Mouse (Mus musculus): ENCODE measurements around the gene Wdpcp. TPM values are rescaled to one million over a fixed set of nuclear protein-coding genes. Genes with fewer than 3 reads are reported as not detected.

The Wdpcp gene
- polyA plus RNA-seq, 1 experiment, result not detected

DNA sequence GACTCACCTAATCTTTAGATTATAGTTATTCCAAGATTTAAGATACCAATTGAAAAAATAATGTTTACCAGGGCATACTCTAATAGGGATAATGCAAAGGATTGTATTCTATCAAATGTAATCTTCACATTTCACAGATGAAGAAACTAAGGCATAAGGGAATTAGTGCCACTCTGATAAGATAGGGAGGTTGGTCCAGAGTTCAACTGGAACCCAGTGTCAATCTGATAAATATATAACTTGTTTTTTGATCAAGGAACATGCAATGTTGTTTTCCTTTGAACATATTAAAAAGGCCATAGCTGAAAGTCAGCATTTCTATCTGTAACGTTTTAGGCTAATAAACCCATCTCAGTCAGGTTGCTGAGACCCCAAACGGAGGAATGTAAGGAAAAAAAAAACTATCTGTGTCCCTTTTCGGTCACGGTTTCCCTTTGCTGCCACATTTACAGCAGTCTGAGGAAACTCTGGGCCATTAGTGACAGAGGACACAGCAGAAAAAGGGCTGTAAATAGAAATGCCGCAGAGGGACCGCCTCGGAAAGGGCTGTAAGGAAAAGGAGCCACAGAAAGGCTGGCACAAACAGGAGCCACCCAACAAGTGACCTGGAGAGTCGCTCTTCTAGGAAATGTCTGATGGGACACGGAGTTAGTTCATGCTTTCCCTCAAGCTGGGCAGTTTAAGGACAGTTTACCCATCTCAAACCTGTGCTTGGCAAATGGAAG is 7.2 kb upstream of the Wdpcp start:
- Histone ChIP-seq H3K4me3 (ENCODE audit: insufficient read depth, low read depth, low read length) (no peak overlapping the region), H3K27ac (ENCODE audit: insufficient read depth, low read depth, low read length) (no peak overlapping the region), H3K4me1 (ENCODE audit: control insufficient read depth, insufficient read depth, low read length) (peaks cover 9% of the 10 kb centered on the region)
- 86% methylated on average over 9 of the region's 9 CpGs for WGBS
- no peak for TF ChIP-seq CTCF (IDR thresholded peaks at IDR 0.05; ENCODE audit: insufficient read depth, low read depth, low read length)
- no peak for TF ChIP-seq POLR2A (IDR thresholded peaks at IDR 0.05; ENCODE audit: insufficient read depth, low read depth, low read length)

- no peak overlapping the region for H3K27ac ChIP-seq (ENCODE audit: insufficient read depth, low read depth, low read length)
- TF ChIP-seq CTCF (IDR thresholded peaks at IDR 0.05; ENCODE audit: insufficient read depth, low read depth, low read length) (no peak), POLR2A (IDR thresholded peaks at IDR 0.05; ENCODE audit: insufficient read depth, low read depth, low read length) (no peak)
- 80% methylated on average over 6 of the region's 6 CpGs for WGBS
- no peak overlapping the region for H3K4me3 ChIP-seq (ENCODE audit: insufficient read depth, low read depth, low read length)
- H3K4me1 ChIP-seq (ENCODE audit: control insufficient read depth, insufficient read depth, low read length), result peaks cover 5% of the 10 kb centered on the region
These were observed 5.1 kb upstream of the Wdpcp start for GRCm38 (mm10) chr11:21566934-21567333.

- no peak overlapping the region for H3K4me3 ChIP-seq (ENCODE audit: insufficient read depth, low read depth, low read length)
- H3K4me1 ChIP-seq (ENCODE audit: control insufficient read depth, insufficient read depth, low read length), result peaks cover 5% of the 10 kb centered on the region
- no peak for TF ChIP-seq POLR2A (IDR thresholded peaks at IDR 0.05; ENCODE audit: insufficient read depth, low read depth, low read length)
- no peak for TF ChIP-seq CTCF (IDR thresholded peaks at IDR 0.05; ENCODE audit: insufficient read depth, low read depth, low read length)
- no peak overlapping the region for H3K27ac ChIP-seq (ENCODE audit: insufficient read depth, low read depth, low read length)
- WGBS, result 31% methylated on average over 1 of the region's 1 CpGs
These were observed 4.3 kb upstream of the Wdpcp start for GRCm38 (mm10) chr11:21567733-21568132.

- Histone ChIP-seq H3K27ac (ENCODE audit: insufficient read depth, low read depth, low read length) (no peak overlapping the region), H3K4me3 (ENCODE audit: insufficient read depth, low read depth, low read length) (no peak overlapping the region), H3K4me1 (ENCODE audit: control insufficient read depth, insufficient read depth, low read length) (peaks cover 5% of the 10 kb centered on the region)
- WGBS, result 38% methylated on average over 5 of the region's 5 CpGs
- TF ChIP-seq CTCF (IDR thresholded peaks at IDR 0.05; ENCODE audit: insufficient read depth, low read depth, low read length) (no peak), POLR2A (IDR thresholded peaks at IDR 0.05; ENCODE audit: insufficient read depth, low read depth, low read length) (no peak)
These were observed 3.0 kb upstream of the Wdpcp start for GRCm38 (mm10) chr11:21569002-21569401.

DNA sequence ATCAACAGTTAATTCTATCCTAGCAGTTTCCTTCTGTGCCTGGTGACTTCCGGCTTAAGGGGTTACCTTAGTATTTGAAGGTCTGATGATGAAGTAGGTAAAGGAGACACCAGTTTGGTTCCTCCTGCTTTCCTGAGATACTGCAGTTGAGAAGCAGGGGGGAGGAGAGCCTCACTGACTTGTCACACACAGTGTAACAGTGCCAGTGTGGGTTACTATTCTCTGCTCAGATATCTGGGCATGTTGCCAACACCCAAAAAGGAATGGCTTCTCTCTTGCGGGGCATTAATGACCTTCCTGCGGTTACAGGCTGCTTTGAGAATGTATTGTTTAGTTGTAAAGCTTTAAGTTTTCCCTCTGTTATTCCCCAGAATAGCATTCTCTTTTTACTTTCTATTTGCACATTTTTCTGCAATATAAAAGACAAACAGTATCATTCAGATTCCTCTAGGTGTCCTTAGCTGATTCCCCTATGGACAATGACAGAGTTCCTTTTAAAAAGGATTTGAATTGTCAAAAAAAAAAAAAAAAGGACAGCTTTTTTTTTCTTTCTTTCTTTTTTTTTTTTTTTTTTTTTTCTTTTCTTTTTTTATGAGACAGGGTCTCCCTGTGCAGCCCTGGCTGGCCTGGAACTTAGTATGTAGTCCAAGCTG is 2.5 kb upstream of the Wdpcp start:
- H3K4me1 ChIP-seq (ENCODE audit: control insufficient read depth, insufficient read depth, low read length), result peaks cover 5% of the 10 kb centered on the region
- H3K4me3 ChIP-seq (ENCODE audit: insufficient read depth, low read depth, low read length), result peak overlapping the region; percentile 20
- WGBS, result 7% methylated on average over 3 of the region's 3 CpGs
- peak overlapping the region; percentile 83 for H3K27ac ChIP-seq (ENCODE audit: insufficient read depth, low read depth, low read length)
- no peak for TF ChIP-seq POLR2A (IDR thresholded peaks at IDR 0.05; ENCODE audit: insufficient read depth, low read depth, low read length)
- no peak for TF ChIP-seq CTCF (IDR thresholded peaks at IDR 0.05; ENCODE audit: insufficient read depth, low read depth, low read length)

DNA sequence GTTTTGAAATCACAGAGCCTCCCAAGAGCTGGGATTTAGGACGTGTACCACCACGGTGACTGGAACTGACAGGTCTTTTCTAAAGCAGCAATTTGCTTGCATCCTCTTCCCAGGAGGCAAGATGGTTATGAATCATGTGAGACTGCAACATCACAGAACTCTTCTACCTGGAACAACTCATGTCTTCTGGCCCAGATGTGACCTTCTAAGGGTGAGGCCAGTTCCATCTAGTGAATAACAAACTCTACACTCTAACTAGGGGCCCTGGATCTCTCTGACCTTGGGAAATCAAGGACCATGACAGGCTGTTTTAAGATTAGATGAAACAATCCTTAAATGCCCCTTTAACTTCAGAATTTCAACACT is 1.9 kb upstream of the Wdpcp start:
- peaks cover 3% of the 10 kb centered on the region for H3K4me1 ChIP-seq (ENCODE audit: control insufficient read depth, insufficient read depth, low read length)
- 14% methylated on average over 2 of the region's 2 CpGs for WGBS
- H3K4me3 ChIP-seq (ENCODE audit: insufficient read depth, low read depth, low read length), result peak overlapping the region; percentile 20
- peak overlapping the region; percentile 83 for H3K27ac ChIP-seq (ENCODE audit: insufficient read depth, low read depth, low read length)
- TF ChIP-seq CTCF (IDR thresholded peaks at IDR 0.05; ENCODE audit: insufficient read depth, low read depth, low read length) (no peak), POLR2A (IDR thresholded peaks at IDR 0.05; ENCODE audit: insufficient read depth, low read depth, low read length) (no peak)

DNA sequence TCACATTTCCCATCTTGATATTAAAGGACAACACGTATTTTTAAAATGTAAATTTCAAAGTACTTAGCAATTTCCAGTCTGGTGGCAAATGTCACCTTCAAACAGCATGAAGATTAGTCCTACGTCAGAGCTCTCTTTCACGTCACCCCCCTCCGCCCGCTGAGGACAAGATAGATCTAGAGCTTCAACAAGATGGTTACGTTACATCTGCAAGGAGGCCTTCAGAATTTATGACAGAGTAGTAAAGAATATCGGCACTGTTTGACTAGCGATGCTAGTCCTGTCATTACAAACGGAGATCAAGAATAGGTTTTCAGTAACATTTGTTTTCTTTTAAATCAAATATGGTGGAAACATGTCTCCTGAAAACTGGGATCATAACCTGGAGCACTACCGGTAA is 1.1 kb upstream of the Wdpcp start:
- H3K4me1 ChIP-seq (ENCODE audit: control insufficient read depth, insufficient read depth, low read length), result no peaks in the 10 kb centered on the region
- H3K27ac ChIP-seq (ENCODE audit: insufficient read depth, low read depth, low read length), result peak overlapping the region; percentile 94; the same call in 1 of the 2 replicates
- peak overlapping the region; percentile 81 for H3K4me3 ChIP-seq (ENCODE audit: insufficient read depth, low read depth, low read length)
- TF ChIP-seq POLR2A (IDR thresholded peaks at IDR 0.05; ENCODE audit: insufficient read depth, low read depth, low read length), result no peak
- TF ChIP-seq CTCF (IDR thresholded peaks at IDR 0.05; ENCODE audit: insufficient read depth, low read depth, low read length), result no peak
- 2% methylated on average over 10 of the region's 10 CpGs for WGBS

- no peak overlapping the region for H3K27ac ChIP-seq (ENCODE audit: insufficient read depth, low read depth, low read length)
- TF ChIP-seq POLR2A (IDR thresholded peaks at IDR 0.05; ENCODE audit: insufficient read depth, low read depth, low read length) (no peak), CTCF (IDR thresholded peaks at IDR 0.05; ENCODE audit: insufficient read depth, low read depth, low read length) (no peak)
- H3K4me3 ChIP-seq (ENCODE audit: insufficient read depth, low read depth, low read length), result no peak overlapping the region
- H3K4me1 ChIP-seq (ENCODE audit: control insufficient read depth, insufficient read depth, low read length), result no peaks in the 10 kb centered on the region
- WGBS, result 76% methylated on average over 7 of the region's 7 CpGs
These were observed 9.4 kb downstream of the Wdpcp start for GRCm38 (mm10) chr11:21581472-21581871.

GRCm38 (mm10) chr11:21583286-21583685 is 11.3 kb downstream of the Wdpcp start:
- H3K4me3 ChIP-seq (ENCODE audit: insufficient read depth, low read depth, low read length), result no peak overlapping the region
- TF ChIP-seq CTCF (IDR thresholded peaks at IDR 0.05; ENCODE audit: insufficient read depth, low read depth, low read length) (no peak), POLR2A (IDR thresholded peaks at IDR 0.05; ENCODE audit: insufficient read depth, low read depth, low read length) (no peak)
- no peaks in the 10 kb centered on the region for H3K4me1 ChIP-seq (ENCODE audit: control insufficient read depth, insufficient read depth, low read length)
- H3K27ac ChIP-seq (ENCODE audit: insufficient read depth, low read depth, low read length), result no peak overlapping the region
- 72% methylated on average over 1 of the region's 1 CpGs for WGBS

Data from olfactory bulb, adult 2 months (tissue).